Mouse (Mus musculus) T-helper 2 cell (primary cell): Measurements from ENCODE around the gene Ppp1r10.

ENCODE experiments used
- in situ Hi-C: fragments of 300-600 bp; cut with MboI, MseI; formaldehyde crosslinking; loops from one replicate; pipeline ENCODE4 v1.15.1; 2025; ENCODE audit warnings: high pct_unique_total_duplicates

Ppp1r10 gene

DNA sequence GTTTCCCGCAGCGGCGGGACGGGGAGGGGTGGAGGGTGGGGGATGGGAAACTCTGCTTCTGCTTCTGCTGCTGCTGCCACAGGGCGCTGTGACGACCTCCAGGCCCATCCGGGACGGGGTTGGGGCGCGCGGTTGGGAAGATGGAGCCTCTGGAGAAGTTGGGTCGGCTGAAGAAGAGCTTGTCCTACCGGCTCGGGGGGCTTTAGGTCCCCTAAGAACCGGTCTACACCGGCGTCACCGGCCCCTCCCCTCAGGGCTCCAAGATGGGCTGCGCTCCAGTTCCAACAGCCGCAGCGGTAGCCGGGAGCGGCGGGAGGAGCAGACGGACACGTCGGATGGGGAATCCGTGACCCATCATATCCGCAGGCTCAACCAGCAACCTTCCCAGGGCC lies 64.1 kb downstream of the Ppp1r10 start:
- in situ Hi-C loops: loop anchor here (10.0 kb wide), 1 partner anchor 56 kb away; no protein-coding TSS in a partner anchor

DNA sequence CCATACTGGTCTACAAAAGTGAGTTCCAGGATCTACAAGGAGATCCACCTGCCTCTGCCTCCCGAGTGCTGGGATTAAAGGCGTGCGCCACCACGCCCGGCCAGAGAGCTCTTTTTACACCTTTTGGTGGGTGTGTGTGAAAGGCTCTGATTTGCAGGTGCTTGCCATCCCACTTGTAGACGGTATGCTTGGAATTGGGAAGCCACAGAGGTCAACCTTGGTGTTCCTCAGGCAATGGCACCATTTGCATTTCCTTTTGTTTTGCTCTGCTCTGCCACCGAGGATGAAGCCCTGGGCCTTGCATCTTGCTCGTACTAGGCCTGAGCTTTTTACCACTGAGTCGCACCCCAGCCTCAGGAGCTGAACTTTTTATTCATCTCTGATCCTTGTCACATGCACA lies 65.5 kb downstream of the Ppp1r10 start:
- in situ Hi-C loops: loop anchor here (10.0 kb wide), 1 partner anchor 57 kb away; no protein-coding TSS in a partner anchor
